Mouse (Mus musculus): Measurements from ENCODE around the gene Myh13. TPM values are rescaled to one million over a fixed set of nuclear protein-coding genes. Genes with fewer than 3 reads are reported as not detected.

Myh13 gene
- 0.04 and 0.57 TPM in 2 replicates for polyA plus RNA-seq (2015; fragmentation: Nextera tagmentation; extraction: Ambion mirVana)

- H3K27ac ChIP-seq: no peak within 1 kb of the TSS
- no peaks in the 10 kb centered on the region for H3K9me3 ChIP-seq
- no peak within 1 kb of the TSS for H3K9ac ChIP-seq
- H3K27me3 ChIP-seq: no peaks in the 10 kb centered on the region
- no peak within 1 kb of the TSS for H3K4me2 ChIP-seq
- no peak for ATAC-seq (ENCODE audit: low FRiP score)
- WGBS: 90% methylated on average over 7 of the region's 7 CpGs
- H3K4me3 ChIP-seq: no peak within 1 kb of the TSS
- 0 out of 2 replicates have a peak, but pooled peaks cover under 1% of the 10 kb centered on the region for H3K4me1 ChIP-seq (replicated peaks)
- H3K36me3 ChIP-seq: no peaks in the 10 kb centered on the region
These were observed at the start of gene Myh13 for GRCm38 (mm10) chr11:67321358-67321757. Gene Myh13 (plus strand): TSS chr11:67321658.

- no peak within 1 kb of the TSS for H3K4me3 ChIP-seq
- H3K27ac ChIP-seq: no peak within 1 kb of the TSS
- H3K9me3 ChIP-seq: no peaks in the 10 kb centered on the region
- no peak within 1 kb of the TSS for H3K9ac ChIP-seq
- 74% methylated on average over 10 of the region's 10 CpGs for whole genome bisulfite sequencing
- no peaks in the 10 kb centered on the region for H3K27me3 ChIP-seq
- ATAC-seq (ENCODE audit: low FRiP score): no peak
- no peaks in the 10 kb centered on the region; the same call in 1 of the 2 replicates for H3K4me1 ChIP-seq (replicated peaks)
- H3K4me2 ChIP-seq: no peak within 1 kb of the TSS
- H3K36me3 ChIP-seq: no peaks in the 10 kb centered on the region
These were observed 44.8 kb upstream of the Myh13 start, which contains the start of gene Myh8 for GRCm38 (mm10) chr11:67276601-67277174. Gene Myh8 (plus strand): TSS chr11:67277124.

GRCm38 (mm10) chr11:67293440-67293839 is 28.0 kb upstream of the Myh13 start:
- Histone ChIP-seq H3K9ac (no peak overlapping the region), H3K27ac (no peak overlapping the region), H3K4me1 (replicated peaks) (no peaks in the 10 kb centered on the region), H3K36me3 (no peaks in the 10 kb centered on the region), H3K9me3 (no peaks in the 10 kb centered on the region), H3K27me3 (no peaks in the 10 kb centered on the region), H3K4me3 (no peak overlapping the region), H3K4me2 (no peak overlapping the region)
- ATAC-seq (ENCODE audit: low FRiP score): no peak
- 85% methylated on average over 1 of the region's 1 CpGs for WGBS

GRCm38 (mm10) chr11:67313733-67314452 is 7.6 kb upstream of the Myh13 start:
- Histone ChIP-seq H3K27me3 (no peaks in the 10 kb centered on the region), H3K36me3 (no peaks in the 10 kb centered on the region), H3K4me3 (no peak overlapping the region), H3K4me2 (no peak overlapping the region), H3K9me3 (no peaks in the 10 kb centered on the region), H3K4me1 (replicated peaks) (peaks cover 5% of the 10 kb centered on the region; the same call in 1 of the 2 replicates), H3K27ac (no peak overlapping the region), H3K9ac (no peak overlapping the region)
- no peak for ATAC-seq (ENCODE audit: low FRiP score)
- 61% methylated on average over 15 of the region's 15 CpGs for WGBS

GRCm38 (mm10) chr11:67326536-67326935 is 5.1 kb downstream of the Myh13 start:
- Histone ChIP-seq H3K9ac (no peak overlapping the region), H3K36me3 (no peaks in the 10 kb centered on the region), H3K27ac (no peak overlapping the region), H3K4me2 (no peak overlapping the region), H3K27me3 (no peaks in the 10 kb centered on the region), H3K4me1 (replicated peaks) (0 out of 2 replicates have a peak, but pooled peaks cover 5% of the 10 kb centered on the region), H3K4me3 (no peak overlapping the region), H3K9me3 (no peaks in the 10 kb centered on the region)
- ATAC-seq (ENCODE audit: low FRiP score): no peak
- WGBS: 27% methylated on average over 2 of the region's 2 CpGs

- no peak overlapping the region for H3K4me3 ChIP-seq
- H3K36me3 ChIP-seq: no peaks in the 10 kb centered on the region
- ATAC-seq (ENCODE audit: low FRiP score): no peak
- H3K27me3 ChIP-seq: no peaks in the 10 kb centered on the region
- no peaks in the 10 kb centered on the region for H3K9me3 ChIP-seq
- H3K4me2 ChIP-seq: no peak overlapping the region
- H3K4me1 ChIP-seq (replicated peaks): no peaks in the 10 kb centered on the region
- WGBS: 59% methylated on average over 3 of the region's 3 CpGs
- H3K27ac ChIP-seq: no peak overlapping the region
- H3K9ac ChIP-seq: no peak overlapping the region
These were observed 23.1 kb downstream of the Myh13 start for GRCm38 (mm10) chr11:67344556-67344955.

- WGBS: 69% methylated on average over 2 of the region's 2 CpGs
- H3K27me3 ChIP-seq: no peaks in the 10 kb centered on the region
These were observed 23.9 kb downstream of the Myh13 start for GRCm38 (mm10) chr11:67345186-67345855.

GRCm38 (mm10) chr11:67345856-67346236 is 24.4 kb downstream of the Myh13 start:
- no peaks in the 10 kb centered on the region for H3K9me3 ChIP-seq
- no peaks in the 10 kb centered on the region for H3K27me3 ChIP-seq
- no peak for ATAC-seq (ENCODE audit: low FRiP score)
- H3K36me3 ChIP-seq: no peaks in the 10 kb centered on the region
- H3K4me2 ChIP-seq: no peak overlapping the region
- no peaks in the 10 kb centered on the region for H3K4me1 ChIP-seq (replicated peaks)
- no peak overlapping the region for H3K27ac ChIP-seq
- no peak overlapping the region for H3K9ac ChIP-seq
- no peak overlapping the region for H3K4me3 ChIP-seq

More at GRCm38 (mm10) chr11:67345186-67345855, 23.9 kb downstream of the Myh13 start:
- no peak overlapping the region for H3K9ac ChIP-seq
- no peak overlapping the region for H3K4me3 ChIP-seq
- H3K4me1 ChIP-seq (replicated peaks): no peaks in the 10 kb centered on the region
- no peak overlapping the region for H3K4me2 ChIP-seq
- no peak for ATAC-seq (ENCODE audit: low FRiP score)
- H3K9me3 ChIP-seq: no peaks in the 10 kb centered on the region
- H3K36me3 ChIP-seq: no peaks in the 10 kb centered on the region
- H3K27ac ChIP-seq: no peak overlapping the region

- no peak overlapping the region for H3K9ac ChIP-seq
- no peaks in the 10 kb centered on the region for H3K9me3 ChIP-seq
- 0 out of 2 replicates have a peak, but pooled peaks cover 3% of the 10 kb centered on the region for H3K27me3 ChIP-seq
- no peak overlapping the region for H3K4me3 ChIP-seq
- no peak overlapping the region for H3K4me2 ChIP-seq
- no peaks in the 10 kb centered on the region for H3K36me3 ChIP-seq
- H3K4me1 ChIP-seq (replicated peaks): no peaks in the 10 kb centered on the region
- H3K27ac ChIP-seq: no peak overlapping the region
- WGBS: 55% methylated on average over 14 of the region's 14 CpGs
- peak; percentile 71; the same call in 1 of the 2 replicates for ATAC-seq (ENCODE audit: low FRiP score)
These were observed 28.8 kb downstream of the Myh13 start for GRCm38 (mm10) chr11:67350153-67350768.

- no peak overlapping the region for H3K27ac ChIP-seq
- H3K4me2 ChIP-seq: no peak overlapping the region
- no peak for ATAC-seq (ENCODE audit: low FRiP score)
- no peak overlapping the region for H3K4me3 ChIP-seq
- H3K9ac ChIP-seq: no peak overlapping the region
- H3K9me3 ChIP-seq: no peaks in the 10 kb centered on the region
- no peaks in the 10 kb centered on the region for H3K36me3 ChIP-seq
- WGBS: 53% methylated on average over 4 of the region's 4 CpGs
- H3K4me1 ChIP-seq (replicated peaks): no peaks in the 10 kb centered on the region
- H3K27me3 ChIP-seq: 0 out of 2 replicates have a peak, but pooled peaks cover 3% of the 10 kb centered on the region
These were observed 31.6 kb downstream of the Myh13 start for GRCm38 (mm10) chr11:67353011-67353410.

GRCm38 (mm10) chr11:67358031-67358430 is 36.6 kb downstream of the Myh13 start:
- no peaks in the 10 kb centered on the region for H3K9me3 ChIP-seq
- 84% methylated on average over 10 of the region's 10 CpGs for WGBS
- ATAC-seq (ENCODE audit: low FRiP score): no peak
- no peak overlapping the region for H3K4me3 ChIP-seq
- H3K4me1 ChIP-seq (replicated peaks): no peaks in the 10 kb centered on the region
- no peaks in the 10 kb centered on the region for H3K27me3 ChIP-seq
- no peak overlapping the region for H3K9ac ChIP-seq
- no peak overlapping the region for H3K4me2 ChIP-seq
- no peaks in the 10 kb centered on the region for H3K36me3 ChIP-seq
- H3K27ac ChIP-seq: no peak overlapping the region

- ATAC-seq (ENCODE audit: low FRiP score): no peak
- Histone ChIP-seq H3K4me1 (replicated peaks) (peaks cover 4% of the 10 kb centered on the region; the same call in 1 of the 2 replicates), H3K9me3 (no peaks in the 10 kb centered on the region), H3K27me3 (no peaks in the 10 kb centered on the region), H3K27ac (no peak overlapping the region), H3K36me3 (no peaks in the 10 kb centered on the region), H3K4me2 (no peak overlapping the region), H3K9ac (no peak overlapping the region), H3K4me3 (no peak overlapping the region)
- 84% methylated on average over 3 of the region's 3 CpGs for WGBS
These were observed 40.8 kb downstream of the Myh13 start for GRCm38 (mm10) chr11:67362236-67362635.

Data from hindbrain, embryonic 13.5 days (tissue).